Mouse (Mus musculus) myocyte (in vitro differentiated cells): Measurements from ENCODE around the gene Gm42791.

Experiments
- E2F4 ChIP-seq: IDR thresholded peaks from one replicate; pipeline ENCODE4 v1.6.1; 2011; ENCODE audit warnings: mild to moderate bottlenecking, control low read depth, moderate library complexity; ENCODE audit not compliant: insufficient read depth
- MAX ChIP-seq: IDR thresholded peaks from one replicate; pipeline ENCODE4 v1.6.1; 2011; ENCODE audit warnings: low read depth, mild to moderate bottlenecking, control low read depth
- MYOD1 ChIP-seq, 3 experiments: IDR thresholded peaks; one replicate each; pipeline ENCODE4 v1.6.1; 2011; ENCODE audit warnings: control low read depth in 2 of 3, low read depth in 2 of 3, mild to moderate bottlenecking in 2 of 3, moderate library complexity in 1 of 3; ENCODE audit not compliant: insufficient read length in 2 of 3, control insufficient read depth in 1 of 3
- POLR2A ChIP-seq: IDR thresholded peaks from one replicate; pipeline ENCODE4 v1.6.1; 2011; ENCODE audit warnings: low read depth, mild to moderate bottlenecking, control low read depth, moderate library complexity; ENCODE audit not compliant: insufficient read length
- POLR2AphosphoS2 ChIP-seq: IDR thresholded peaks from one replicate; pipeline ENCODE4 v1.6.1; 2011; ENCODE audit warnings: low read depth, control low read depth; ENCODE audit not compliant: insufficient read length
- TCF12 ChIP-seq: IDR thresholded peaks from one replicate; pipeline ENCODE4 v1.6.1; 2011; ENCODE audit warnings: mild to moderate bottlenecking, control low read depth; ENCODE audit not compliant: poor library complexity, insufficient read depth, severe bottlenecking
- USF1 ChIP-seq: IDR thresholded peaks from one replicate; pipeline ENCODE4 v1.6.1; 2011; ENCODE audit warnings: low read depth, mild to moderate bottlenecking, control low read depth, moderate library complexity

GRCm38 (mm10) chr5:148879218-148879617, 115.7 kb downstream of the Gm42791 start:
- no peak for TF ChIP-seq MAX
- TF ChIP-seq TCF12 = no peak
- no peak for TF ChIP-seq USF1
- no peak for TF ChIP-seq POLR2A
- TF ChIP-seq E2F4 = no peak
- no peak for TF ChIP-seq MYOD1 (IDR thresholded peaks at IDR 0.05; ENCODE audit: control insufficient read depth in 1 of 3, insufficient read length in 2 of 3, low read depth in 2 of 3)
- TF ChIP-seq POLR2AphosphoS2 = no peak
